Mouse (Mus musculus): ENCODE data around the gene Il1r1. TPM values are rescaled to one million over a fixed set of nuclear protein-coding genes. Genes with fewer than 3 reads are reported as not detected.

Gene Il1r1
- 1.8 and 2.0 TPM in 2 replicates for polyA plus RNA-seq (2012; rRNA removed)

GRCm38 (mm10) chr1:40224539-40225284 is at the start of gene Il1r1:
TSS of gene Il1r1 (plus strand) at chr1:40225080.

GRCm38 (mm10) chr1:40324457-40324856 is 99.6 kb downstream of the Il1r1 start, which contains the start of gene Il1rl2:
TSS of gene Il1rl2 (plus strand) at chr1:40324610.

Other genes starting within 250 kb of the Il1r1 start
- 1.4 and 2.3 TPM in 2 replicates for gene Il1r2, start 151.0 kb upstream of the Il1r1 start, polyA plus RNA-seq (2012; rRNA removed)
- 0.63 and 1.2 TPM in 2 replicates for gene Il1rl2, start 99.5 kb downstream of the Il1r1 start, polyA plus RNA-seq (2012; rRNA removed)
- gene Il1rl1, start 204.5 kb downstream of the Il1r1 start, polyA plus RNA-seq (2012; rRNA removed), result 0.95 and 1.0 TPM in 2 replicates
- 0.52 and 0.73 TPM in 2 replicates for gene Il18r1, start 240.5 kb downstream of the Il1r1 start, polyA plus RNA-seq (2012; rRNA removed)

All from stomach, adult 2 months (tissue).